Mouse (Mus musculus): ENCODE measurements at regions not wholly inside any gene's neighbourhood (a gene's known extent, or its start where the extent isn't known, plus 50 kb on each side); places are given as distances from the start of the nearest gene placed in this dataset.
"Not testable (repeated sequence)": the region's sequence is repeated elsewhere in the genome, so short reads cannot be mapped to it uniquely, and the experiment has no call there.

DNA sequence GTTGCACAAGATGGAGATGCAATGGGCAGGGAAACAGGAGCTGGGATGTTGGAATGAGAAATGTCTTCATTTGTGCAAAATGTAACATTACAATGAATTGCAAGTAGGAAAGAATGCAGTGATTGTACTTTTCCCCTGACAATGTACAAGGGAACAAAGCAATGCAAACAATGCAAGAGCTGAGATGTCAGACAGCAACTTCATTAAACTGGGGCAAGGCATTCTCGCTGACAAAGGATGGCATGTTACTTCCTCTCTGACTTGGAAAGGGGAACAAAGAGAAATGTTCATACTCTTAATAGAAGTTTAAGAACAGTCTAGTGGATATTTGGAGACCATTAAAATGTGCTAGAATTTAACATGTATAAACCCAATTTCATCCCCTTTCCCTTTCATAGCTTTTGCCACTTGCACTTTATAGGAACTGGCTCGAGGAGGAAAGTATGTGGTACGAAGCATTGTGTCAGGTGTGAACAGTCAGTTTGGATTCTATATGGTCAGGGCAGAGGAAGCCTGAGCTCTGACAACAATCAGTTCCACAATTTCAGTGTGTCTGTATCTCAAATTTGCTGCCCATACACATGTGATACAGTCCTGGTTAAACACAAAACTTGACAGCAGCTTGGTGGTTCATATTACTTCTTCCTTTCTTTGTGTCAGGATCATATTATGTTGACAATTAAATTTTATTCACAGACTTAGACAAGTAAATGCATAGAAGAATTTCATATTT, 114.3 kb upstream of the Pou1f1 start:
- Histone ChIP-seq H3K27ac (no peak overlapping the region), H3K27me3 (no peaks in the 10 kb centered on the region), H3K4me3 (replicated peaks) (no peak overlapping the region), H3K4me2 (no peak overlapping the region), H3K36me3 (no peaks in the 10 kb centered on the region), H3K4me1 (replicated peaks) (no peaks in the 10 kb centered on the region), H3K9me3 (no peaks in the 10 kb centered on the region), H3K9ac (replicated peaks) (no peak overlapping the region)
- WGBS, result 79% methylated on average over 3 of the region's 3 CpGs
- ATAC-seq (ENCODE audit: insufficient number of reproducible peaks, insufficient read depth, low FRiP score, low TSS enrichment, low read depth), result no peak

DNA sequence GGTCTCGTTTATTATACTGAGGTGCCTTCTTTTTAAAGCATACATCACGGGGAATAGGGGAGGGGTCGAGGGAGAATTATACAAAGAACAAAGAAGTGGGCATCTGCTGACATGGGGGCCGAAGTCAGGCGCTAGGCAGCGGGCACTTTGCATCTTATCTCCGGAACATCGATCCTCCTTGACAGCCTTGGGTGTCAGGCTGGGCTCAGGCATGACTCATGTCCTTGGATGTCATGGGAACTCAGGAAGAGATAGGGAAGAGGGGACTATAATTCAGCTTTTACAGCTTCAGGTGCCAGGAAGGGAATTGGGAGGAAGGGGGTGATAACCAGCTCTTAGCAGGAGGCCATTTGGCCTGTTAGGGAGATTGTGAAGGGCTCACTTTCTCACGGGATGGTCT, 88.3 kb upstream of the Pou1f1 start:
- H3K27ac ChIP-seq; ATAC-seq (ENCODE audit: insufficient number of reproducible peaks, insufficient read depth, low FRiP score, low TSS enrichment, low read depth); H3K4me3 ChIP-seq (replicated peaks); H3K4me1 ChIP-seq (replicated peaks); H3K9me3 ChIP-seq; H3K27me3 ChIP-seq; H3K36me3 ChIP-seq; H3K9ac ChIP-seq (replicated peaks); H3K4me2 ChIP-seq: not testable (repeated sequence)
- WGBS, result 44% methylated on average over 9 of the region's 9 CpGs

DNA sequence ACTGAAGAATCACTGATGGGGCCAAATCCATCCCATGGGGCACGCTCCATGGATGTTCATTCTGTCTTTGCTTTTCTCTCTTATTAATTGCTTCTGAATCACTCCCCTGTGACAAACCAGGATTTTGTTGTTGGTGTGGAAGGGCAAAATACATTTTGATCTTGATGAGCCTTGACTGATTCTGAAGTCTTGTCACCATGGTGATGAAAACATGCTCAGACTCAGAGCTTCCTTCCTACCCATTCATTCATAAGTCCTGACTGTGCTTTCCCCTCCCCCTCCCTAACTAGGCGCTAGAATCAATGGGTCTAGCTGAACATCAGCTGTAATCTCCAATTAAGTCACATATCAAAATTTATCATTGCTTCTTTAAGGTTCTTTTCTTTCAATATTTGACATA, 84.2 kb upstream of the Pou1f1 start:
- ATAC-seq (ENCODE audit: insufficient number of reproducible peaks, insufficient read depth, low FRiP score, low TSS enrichment, low read depth), result no peak
- Histone ChIP-seq H3K27me3 (no peaks in the 10 kb centered on the region), H3K4me1 (replicated peaks) (no peaks in the 10 kb centered on the region), H3K4me3 (replicated peaks) (no peak overlapping the region), H3K9me3 (no peaks in the 10 kb centered on the region), H3K9ac (replicated peaks) (no peak overlapping the region), H3K4me2 (no peak overlapping the region), H3K36me3 (no peaks in the 10 kb centered on the region), H3K27ac (no peak overlapping the region)
- 89% methylated on average over 2 of the region's 2 CpGs for WGBS

DNA sequence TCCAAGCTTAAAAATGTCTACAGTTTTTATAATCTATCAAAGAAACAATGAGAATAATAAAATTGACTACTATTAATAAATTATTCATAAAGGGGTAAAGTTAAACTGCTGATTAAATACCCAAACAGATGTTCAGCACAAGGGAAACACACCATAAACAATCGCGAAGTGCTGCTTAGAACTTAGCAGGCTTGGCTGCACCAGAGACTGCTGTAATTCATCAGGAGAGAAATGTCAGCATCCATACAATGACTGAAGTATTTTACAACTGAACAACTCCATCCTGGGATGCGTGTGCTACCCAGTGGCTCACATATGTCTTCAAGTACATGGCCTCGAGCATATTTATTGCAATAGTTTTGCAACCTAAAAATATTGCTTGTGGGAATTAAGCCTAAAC, 78.4 kb upstream of the Pou1f1 start:
- Histone ChIP-seq H3K4me1 (replicated peaks) (no peaks in the 10 kb centered on the region), H3K4me3 (replicated peaks) (no peak overlapping the region), H3K9me3 (no peaks in the 10 kb centered on the region), H3K36me3 (no peaks in the 10 kb centered on the region), H3K27ac (no peak overlapping the region), H3K27me3 (no peaks in the 10 kb centered on the region), H3K9ac (replicated peaks) (no peak overlapping the region), H3K4me2 (no peak overlapping the region)
- no peak for ATAC-seq (ENCODE audit: insufficient number of reproducible peaks, insufficient read depth, low FRiP score, low TSS enrichment, low read depth)
- 63% methylated on average over 4 of the region's 4 CpGs for WGBS

DNA sequence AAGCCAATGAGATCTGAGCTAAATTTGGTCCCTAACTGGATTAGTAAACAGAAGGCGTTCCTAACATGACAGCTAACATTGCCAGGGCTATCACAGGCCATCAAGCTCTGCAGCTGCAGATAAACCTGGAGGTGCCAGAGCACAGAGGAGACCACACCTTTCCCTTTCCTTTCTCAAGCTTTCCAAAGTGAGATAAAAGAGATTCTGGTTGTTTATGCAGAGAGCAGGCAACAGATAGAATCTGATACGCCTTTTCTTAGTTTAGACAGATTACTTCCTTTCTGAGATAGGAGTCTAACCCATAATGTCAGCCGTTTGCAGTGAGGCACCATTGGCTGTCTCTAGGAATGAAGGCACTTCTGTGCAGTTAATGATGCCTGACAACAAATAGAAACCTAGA, 71.5 kb upstream of the Pou1f1 start:
- WGBS, result 48% methylated on average over 3 of the region's 3 CpGs

DNA sequence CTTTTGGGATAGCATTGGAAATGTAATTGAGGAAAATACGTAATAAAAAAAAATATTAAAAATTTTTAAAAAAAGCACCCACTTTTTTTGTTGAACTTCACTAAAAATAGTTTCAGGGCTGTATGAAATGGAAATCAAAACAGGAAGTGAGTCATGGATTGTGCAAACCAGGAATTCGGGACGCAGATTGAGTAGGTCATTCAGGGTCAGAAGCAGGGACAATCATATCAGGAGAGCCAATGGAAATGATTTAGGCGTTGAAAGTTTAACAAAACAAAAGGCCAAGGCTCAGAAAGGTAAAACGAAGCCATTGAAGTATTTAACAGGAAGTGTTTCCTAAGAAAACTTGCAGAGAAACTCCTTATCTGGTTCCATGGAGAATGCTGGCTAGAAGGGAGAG, 69.6 kb upstream of the Pou1f1 start:
- H3K9ac ChIP-seq (replicated peaks), result no peak overlapping the region
- H3K4me2 ChIP-seq, result no peak overlapping the region
- H3K27me3 ChIP-seq, result no peaks in the 10 kb centered on the region
- no peaks in the 10 kb centered on the region for H3K4me1 ChIP-seq (replicated peaks)
- H3K4me3 ChIP-seq (replicated peaks), result no peak overlapping the region
- H3K27ac ChIP-seq, result no peak overlapping the region
- no peaks in the 10 kb centered on the region for H3K9me3 ChIP-seq
- WGBS, result 78% methylated on average over 5 of the region's 5 CpGs
- no peaks in the 10 kb centered on the region for H3K36me3 ChIP-seq
- ATAC-seq (ENCODE audit: insufficient number of reproducible peaks, insufficient read depth, low FRiP score, low TSS enrichment, low read depth), result no peak

More for the DNA sequence above, 71.5 kb upstream of the Pou1f1 start:
- Histone ChIP-seq H3K9me3 (no peaks in the 10 kb centered on the region), H3K4me2 (no peak overlapping the region), H3K27me3 (no peaks in the 10 kb centered on the region), H3K9ac (replicated peaks) (no peak overlapping the region), H3K27ac (no peak overlapping the region), H3K4me1 (replicated peaks) (no peaks in the 10 kb centered on the region), H3K4me3 (replicated peaks) (no peak overlapping the region), H3K36me3 (no peaks in the 10 kb centered on the region)
- no peak for ATAC-seq (ENCODE audit: insufficient number of reproducible peaks, insufficient read depth, low FRiP score, low TSS enrichment, low read depth)

DNA sequence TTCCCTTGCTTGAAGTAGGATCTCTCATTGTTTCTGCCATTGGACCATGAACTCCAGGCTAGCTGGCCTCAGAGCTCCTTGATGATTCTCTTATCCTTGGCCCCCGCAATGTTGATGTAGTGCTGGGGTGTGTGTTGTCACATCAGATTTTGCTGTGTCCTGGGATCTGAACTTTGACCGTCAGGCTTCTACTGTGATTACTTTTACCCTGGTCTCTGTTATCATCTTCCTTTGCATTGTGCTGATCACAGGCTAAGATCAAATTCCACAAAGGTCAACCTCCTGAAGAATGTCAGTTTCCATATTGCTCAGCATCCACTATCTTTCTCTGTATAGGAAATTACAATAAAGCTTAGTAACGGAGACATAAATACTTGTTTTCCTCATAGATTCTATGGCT, 68.4 kb upstream of the Pou1f1 start:
- Histone ChIP-seq H3K9me3 (no peaks in the 10 kb centered on the region), H3K27ac (no peak overlapping the region), H3K4me2 (no peak overlapping the region), H3K4me3 (replicated peaks) (no peak overlapping the region), H3K9ac (replicated peaks) (no peak overlapping the region), H3K36me3 (no peaks in the 10 kb centered on the region), H3K27me3 (no peaks in the 10 kb centered on the region), H3K4me1 (replicated peaks) (no peaks in the 10 kb centered on the region)
- ATAC-seq (ENCODE audit: insufficient number of reproducible peaks, insufficient read depth, low FRiP score, low TSS enrichment, low read depth), result no peak
- WGBS, result 93% methylated on average over 3 of the region's 3 CpGs

DNA sequence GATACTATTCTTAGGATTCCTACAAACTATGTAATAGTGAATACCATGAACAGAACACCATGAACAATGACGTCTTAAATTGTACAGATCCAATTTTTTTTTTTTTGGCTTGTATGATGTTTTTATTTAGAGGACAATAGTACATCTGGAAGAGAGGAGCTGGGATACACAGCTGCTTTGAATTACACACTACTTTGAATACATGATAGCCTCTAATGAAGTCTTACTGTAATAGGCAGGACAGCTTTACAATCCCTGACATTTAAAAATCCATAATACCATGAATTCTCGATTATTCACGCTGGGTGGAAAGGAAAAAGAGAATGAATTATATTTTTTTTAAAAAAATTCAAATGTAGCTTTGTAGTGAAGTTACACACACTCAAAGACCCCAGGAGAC, 63.4 kb upstream of the Pou1f1 start:
- H3K36me3 ChIP-seq; H3K27me3 ChIP-seq; H3K4me3 ChIP-seq (replicated peaks); ATAC-seq (ENCODE audit: insufficient number of reproducible peaks, insufficient read depth, low FRiP score, low TSS enrichment, low read depth); H3K27ac ChIP-seq; H3K4me2 ChIP-seq; H3K9ac ChIP-seq (replicated peaks); H3K9me3 ChIP-seq; H3K4me1 ChIP-seq (replicated peaks): not testable (repeated sequence)
- WGBS, result 74% methylated on average over 1 of the region's 3 CpGs

DNA sequence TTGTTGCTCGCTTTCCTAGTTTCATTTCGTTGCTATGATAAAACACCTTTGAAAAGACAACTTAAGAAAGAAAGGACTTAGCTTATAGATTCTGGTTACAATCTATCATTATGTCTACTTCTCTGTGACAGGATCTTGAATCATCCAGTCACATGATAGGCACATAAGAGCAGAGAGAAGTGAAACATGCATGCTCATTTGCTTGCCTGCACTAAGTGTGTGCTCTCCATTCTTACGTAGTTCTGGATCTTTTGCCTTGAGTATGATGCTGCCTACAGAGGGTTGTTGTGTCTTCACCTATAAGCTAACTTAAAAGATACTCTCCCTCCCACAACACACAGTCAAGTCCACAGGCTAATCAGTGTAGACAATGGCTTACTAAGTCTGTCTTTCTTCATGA, 62.1 kb upstream of the Pou1f1 start:
- Histone ChIP-seq H3K4me1 (replicated peaks) (no peaks in the 10 kb centered on the region), H3K9me3 (no peaks in the 10 kb centered on the region), H3K4me3 (replicated peaks) (no peak overlapping the region), H3K36me3 (no peaks in the 10 kb centered on the region), H3K4me2 (no peak overlapping the region), H3K9ac (replicated peaks) (no peak overlapping the region), H3K27ac (no peak overlapping the region), H3K27me3 (no peaks in the 10 kb centered on the region)
- 92% methylated on average over 3 of the region's 3 CpGs for WGBS
- no peak for ATAC-seq (ENCODE audit: insufficient number of reproducible peaks, insufficient read depth, low FRiP score, low TSS enrichment, low read depth)

DNA sequence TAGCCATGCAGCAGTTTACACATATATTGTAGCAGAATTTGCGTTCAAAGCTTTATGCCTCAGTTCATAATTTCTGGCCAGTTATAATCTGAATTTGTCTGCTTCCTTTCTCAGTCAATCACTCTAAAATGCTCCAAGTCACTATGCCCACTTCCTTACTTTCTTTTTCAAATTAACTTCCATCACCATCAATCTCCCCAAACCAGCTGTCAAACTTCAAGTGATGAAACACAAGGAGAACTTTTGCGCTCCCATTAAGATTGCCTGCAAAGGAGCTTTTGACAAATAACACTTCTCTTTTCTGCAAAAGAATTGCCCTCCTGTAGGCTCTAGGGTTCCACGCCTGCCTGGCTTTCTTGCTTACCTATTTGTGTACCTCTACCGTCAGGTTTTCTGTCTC, 50.6 kb upstream of the Pou1f1 start:
- Histone ChIP-seq H3K9me3 (0 out of 2 replicates have a peak, but pooled peaks cover 7% of the 10 kb centered on the region), H3K36me3 (no peaks in the 10 kb centered on the region), H3K27ac (no peak overlapping the region), H3K9ac (replicated peaks) (no peak overlapping the region), H3K4me1 (replicated peaks) (peaks cover 8% of the 10 kb centered on the region), H3K27me3 (no peaks in the 10 kb centered on the region), H3K4me2 (no peak overlapping the region), H3K4me3 (replicated peaks) (no peak overlapping the region)
- 38% methylated on average over 4 of the region's 4 CpGs for WGBS
- no peak for ATAC-seq (ENCODE audit: insufficient number of reproducible peaks, insufficient read depth, low FRiP score, low TSS enrichment, low read depth)
